Mouse (Mus musculus): ENCODE data around the gene Plekhh2. TPM values are rescaled to one million over a fixed set of nuclear protein-coding genes. Genes with fewer than 3 reads are reported as not detected.

Gene Plekhh2
- total RNA-seq, 2 experiments from 2014 or later, result 3.7 to 5.9 TPM

Other genes starting within 250 kb of the Plekhh2 start
- 10 to 100 TPM; 12.2 to 15.7 TPM for gene Thada, start 45.7 kb upstream of the Plekhh2 start, total RNA-seq (2021)
- 10 to 100 TPM; 20.4 to 20.5 TPM for gene Dync2li1, start 114.6 kb downstream of the Plekhh2 start, total RNA-seq (2021)
- not detected for gene Abcg8, start 164.4 kb downstream of the Plekhh2 start, total RNA-seq (2021)
- not detected for gene Abcg5, start 171.1 kb downstream of the Plekhh2 start, total RNA-seq (2021)